Mouse (Mus musculus): ENCODE data around the gene Il4. TPM values are rescaled to one million over a fixed set of nuclear protein-coding genes. Genes with fewer than 3 reads are reported as not detected.
"Not testable (repeated sequence)": the region's sequence is repeated elsewhere in the genome, so short reads cannot be mapped to it uniquely, and the experiment has no call there.

Gene Il4
- total RNA-seq, 2 experiments from 2014 or later, result not detected

DNA sequence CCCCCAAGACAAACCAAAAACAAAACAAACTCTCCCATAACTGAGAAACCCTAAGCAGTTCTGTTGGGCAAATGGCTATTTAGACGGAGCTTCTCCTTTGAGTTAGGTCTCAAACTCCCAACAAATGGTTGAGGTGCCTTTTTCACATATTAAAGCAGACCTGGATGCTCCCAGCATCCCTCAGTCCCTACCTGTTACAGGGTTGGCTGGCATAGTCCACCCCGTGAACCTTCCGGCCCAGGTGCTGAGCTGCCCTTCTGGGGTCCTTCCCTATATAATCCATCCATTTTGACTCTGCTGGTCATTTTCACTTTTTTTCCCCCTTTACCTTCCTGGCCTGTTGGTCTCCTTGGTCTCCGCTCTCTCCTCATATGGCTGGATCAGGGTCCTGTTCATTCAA, 51.8 kb downstream of the Il4 start:
- no peak for DNase-seq

DNA sequence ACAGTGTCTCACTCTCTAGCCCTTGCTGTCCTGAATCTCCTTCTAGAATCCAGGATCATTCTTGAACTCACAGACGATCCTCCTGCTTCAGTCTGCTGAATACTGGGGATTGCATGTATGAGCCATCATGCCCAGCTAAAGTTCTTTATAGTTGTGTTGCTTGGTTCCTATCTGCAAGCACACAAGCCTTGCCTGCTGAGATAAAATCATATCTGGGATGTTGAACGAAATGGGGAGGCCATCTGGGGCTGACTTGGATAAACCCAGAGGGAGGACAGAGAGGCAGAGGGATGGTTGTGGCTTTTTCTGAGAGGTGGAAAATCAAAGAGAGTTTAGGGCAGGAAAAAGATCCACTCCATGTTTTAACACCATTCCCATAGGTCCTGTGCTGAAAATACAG, 56.5 kb downstream of the Il4 start:
- no peak for DNase-seq

DNA sequence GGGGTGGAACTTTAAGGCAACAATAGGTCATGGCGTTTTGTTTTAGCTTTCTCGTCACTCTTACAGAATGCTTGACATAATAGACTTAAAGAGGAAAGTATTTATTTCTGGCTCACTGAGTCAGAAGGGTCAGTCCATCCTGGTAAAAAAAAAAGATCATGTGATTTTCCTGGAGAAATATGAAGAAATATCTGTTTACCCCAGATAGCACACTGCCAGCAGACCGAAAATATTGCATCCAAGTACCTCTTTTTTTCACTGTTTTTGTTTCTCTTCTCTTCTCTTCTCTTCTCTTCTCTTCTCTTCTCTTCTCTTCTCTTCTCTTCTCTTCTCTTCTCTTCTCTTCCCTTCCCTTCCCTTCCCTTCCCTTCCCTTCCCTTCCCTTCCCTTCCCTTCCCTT, 58.5 kb downstream of the Il4 start:
- not testable (repeated sequence) for DNase-seq

DNA sequence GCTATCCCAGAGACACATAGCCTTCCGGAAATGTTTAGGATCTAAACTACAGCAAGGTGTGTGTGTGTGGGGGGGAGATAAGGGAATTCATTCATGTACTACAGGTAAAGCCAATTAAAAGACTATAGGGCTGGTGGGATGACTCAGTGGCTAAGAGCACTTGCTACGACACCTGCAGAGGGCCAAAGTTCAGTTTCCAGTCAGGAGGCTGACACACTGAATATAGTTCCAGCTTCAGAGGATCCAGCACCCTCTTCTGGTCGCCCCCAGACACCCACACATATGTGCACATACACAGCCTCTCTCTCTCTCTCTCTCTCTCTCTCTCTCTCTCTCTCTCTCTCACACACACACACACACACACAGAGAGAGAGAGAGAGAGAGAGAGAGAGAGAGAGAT, 60.5 kb downstream of the Il4 start:
- not testable (repeated sequence) for DNase-seq

DNA sequence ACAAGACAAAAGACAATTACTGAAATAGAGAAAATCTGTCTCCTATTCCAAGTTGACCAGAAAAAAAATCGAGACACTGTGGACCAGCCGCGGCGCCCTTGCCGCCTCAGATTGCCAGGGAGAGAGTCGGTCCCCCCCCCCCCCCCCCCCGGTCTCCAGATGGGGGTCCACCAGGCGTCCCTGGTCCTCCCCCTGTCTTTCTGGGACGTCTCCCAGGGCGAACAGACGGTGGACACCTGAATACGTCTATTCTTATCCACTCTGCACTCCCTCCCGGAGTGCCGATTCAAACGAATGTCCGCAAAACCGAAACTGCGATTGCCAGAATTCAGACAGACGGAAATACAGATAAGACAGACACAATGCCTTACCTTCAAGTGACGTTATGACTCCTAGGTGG, 61.9 kb downstream of the Il4 start:
- not testable (repeated sequence) for DNase-seq

Other genes starting within 250 kb of the Il4 start
- not detected for gene Leap2, start 195.5 kb downstream of the Il4 start, total RNA-seq (2021)
- gene Uqcrq, start 187.8 kb downstream of the Il4 start, total RNA-seq (2021), result 100 to 1,000 TPM; 882 to 991 TPM
- under 1 TPM; 0.81 to 0.87 TPM for gene Gdf9, start 187.6 kb downstream of the Il4 start, total RNA-seq (2021)
- not detected for gene Gm10447, start 161.6 kb downstream of the Il4 start, total RNA-seq (2021)
- gene Shroom1, start 161.5 kb downstream of the Il4 start, total RNA-seq (2021), result under 1 TPM; 0.45 to 0.54 TPM
- gene Gm9837, start 148.2 kb downstream of the Il4 start, total RNA-seq (2021), result not detected
- not detected for gene Gm9945, start 138.5 kb downstream of the Il4 start, total RNA-seq (2021)
- gene Sowaha, start 138.4 kb downstream of the Il4 start, total RNA-seq (2021), result under 1 TPM; 0.23 to 0.27 TPM
- gene Sept8, start 99.4 kb downstream of the Il4 start, total RNA-seq (2021), result 10 to 100 TPM; 40.5 to 49.4 TPM
- gene Kif3a, start 51.3 kb downstream of the Il4 start, total RNA-seq (2021), result 10 to 100 TPM in 1 of 2 experiments, 1 to 10 TPM in 1; 9.4 to 11.1 TPM
- gene Il13, start 16.0 kb upstream of the Il4 start, total RNA-seq (2021), result not detected
- gene Rad50, start 88.7 kb upstream of the Il4 start, total RNA-seq (2021), result 10 to 100 TPM in 1 of 2 experiments, 1 to 10 TPM in 1; 7.9 to 10.1 TPM
- gene Il5, start 102.1 kb upstream of the Il4 start, total RNA-seq (2021), result not detected
- gene Irf1, start 151.3 kb upstream of the Il4 start, total RNA-seq (2021), result 10 to 100 TPM in 1 of 2 experiments, 1 to 10 TPM in 1; 9.4 to 13.7 TPM
- under 1 TPM; 0.26 to 0.70 TPM for gene Gm17334, start 154.5 kb upstream of the Il4 start, total RNA-seq (2021)
- 1 to 10 TPM; 3.5 to 4.0 TPM for gene Gm12216, start 240.6 kb upstream of the Il4 start, total RNA-seq (2021)